Mouse (Mus musculus) testis, postnatal 14 days (tissue): ENCODE data around the gene Cldn19.

Experiments used
- DNase-seq: peaks from one replicate; pipeline ENCODE4 v3.0.0; 2021; ENCODE audit warnings: low spot score

Gene Cldn19

GRCm38 (mm10) chr4:119255351-119255750 is at the start of gene Cldn19:
Cldn19 (plus strand) TSS chr4:119255414.
- no peak for DNase-seq

- DNase-seq = no peak
Observed at GRCm38 (mm10) chr4:119216667-119217066, 38.5 kb upstream of the Cldn19 start.

GRCm38 (mm10) chr4:119218169-119218568 is 37.0 kb upstream of the Cldn19 start, which contains the start of gene Tmem269:
Tmem269 (minus strand) TSS chr4:119218217.
- no peak for DNase-seq

GRCm38 (mm10) chr4:119223696-119224095 is 31.5 kb upstream of the Cldn19 start:
- no peak for DNase-seq

- no peak for DNase-seq
Observed at GRCm38 (mm10) chr4:119224534-119224933, 30.7 kb upstream of the Cldn19 start.

GRCm38 (mm10) chr4:119225719-119226118 is 29.5 kb upstream of the Cldn19 start:
- no peak for DNase-seq

GRCm38 (mm10) chr4:119226751-119227150 is 28.5 kb upstream of the Cldn19 start:
- no peak for DNase-seq

GRCm38 (mm10) chr4:119232410-119233255 is 22.6 kb upstream of the Cldn19 start, which contains the start of the genes AU022252 and P3h1:
AU022252 (minus strand) TSS chr4:119232712.
P3h1 (plus strand) TSS chr4:119232915.
- peak; percentile 100 for DNase-seq

- DNase-seq = peak; percentile 48
Observed at GRCm38 (mm10) chr4:119233256-119233901, 21.8 kb upstream of the Cldn19 start.

GRCm38 (mm10) chr4:119234348-119234747 is 20.9 kb upstream of the Cldn19 start:
- no peak for DNase-seq

GRCm38 (mm10) chr4:119238661-119239060 is 16.6 kb upstream of the Cldn19 start:
- no peak for DNase-seq

GRCm38 (mm10) chr4:119239181-119239682 is 16.0 kb upstream of the Cldn19 start:
- DNase-seq = peak; percentile 35

GRCm38 (mm10) chr4:119241664-119242063 is 13.6 kb upstream of the Cldn19 start:
- DNase-seq = no peak

- DNase-seq = no peak
Observed at GRCm38 (mm10) chr4:119242571-119242970, 12.6 kb upstream of the Cldn19 start.

GRCm38 (mm10) chr4:119244468-119245240 is 10.6 kb upstream of the Cldn19 start:
- DNase-seq = peak; percentile 39

- DNase-seq = peak; percentile 51
Observed at GRCm38 (mm10) chr4:119245556-119245955, 9.7 kb upstream of the Cldn19 start.

- no peak for DNase-seq
Observed at GRCm38 (mm10) chr4:119245961-119246360, 9.3 kb upstream of the Cldn19 start.

- DNase-seq = no peak
Observed at GRCm38 (mm10) chr4:119246688-119247225, 8.5 kb upstream of the Cldn19 start.

GRCm38 (mm10) chr4:119247462-119248235 is 7.6 kb upstream of the Cldn19 start:
- peak; percentile 42 for DNase-seq

GRCm38 (mm10) chr4:119248407-119248965 is 6.7 kb upstream of the Cldn19 start:
- DNase-seq = no peak
